Mouse (Mus musculus): Measurements from ENCODE around the gene Tnip3. TPM values are rescaled to one million over a fixed set of nuclear protein-coding genes. Genes with fewer than 3 reads are reported as not detected.

The Tnip3 gene
- total and polyA plus RNA-seq, 3 experiments: 0.78 to 2.7 (median 2.0) TPM

GRCm38 (mm10) chr6:65663990-65664389 is 138.9 kb downstream of the Tnip3 start:
- intact Hi-C loops (cut with DNase I): no loop called here
- no peak overlapping the region for H3K9ac ChIP-seq (ENCODE audit: low read depth, low read length)
- no peaks in the 10 kb centered on the region for H3K79me2 ChIP-seq (replicated peaks; ENCODE audit: control insufficient read depth, insufficient read depth, low read length)
- WGBS: 47% methylated on average over 6 of the region's 6 CpGs
- no peak overlapping the region for H3K4me3 ChIP-seq
- H3K27me3 ChIP-seq (ENCODE audit: control insufficient read depth, insufficient read depth, low read length): no peaks in the 10 kb centered on the region
- no peak overlapping the region for H3K27ac ChIP-seq
- no peaks in the 10 kb centered on the region for H3K36me3 ChIP-seq (ENCODE audit: control insufficient read depth, insufficient read depth, low read length)
- no peaks in the 10 kb centered on the region for H3K4me1 ChIP-seq (ENCODE audit: control insufficient read depth, insufficient read depth, low read length)
- TF ChIP-seq CTCF (IDR thresholded peaks at IDR 0.05): no peak
- no peak for TF ChIP-seq POLR2A (IDR thresholded peaks at IDR 0.05; ENCODE audit: insufficient read depth, low read depth, low read length)
- TF ChIP-seq EP300 (IDR thresholded peaks at IDR 0.05; ENCODE audit: insufficient read depth, low read depth, low read length): no peak
- no peak for DNase-seq

GRCm38 (mm10) chr6:65666295-65666694 is 141.2 kb downstream of the Tnip3 start:
- Histone ChIP-seq H3K36me3 (ENCODE audit: control insufficient read depth, insufficient read depth, low read length) (no peaks in the 10 kb centered on the region), H3K9ac (ENCODE audit: low read depth, low read length) (no peak overlapping the region), H3K4me1 (ENCODE audit: control insufficient read depth, insufficient read depth, low read length) (no peaks in the 10 kb centered on the region), H3K27ac (no peak overlapping the region), H3K27me3 (ENCODE audit: control insufficient read depth, insufficient read depth, low read length) (no peaks in the 10 kb centered on the region), H3K4me3 (no peak overlapping the region), H3K79me2 (replicated peaks; ENCODE audit: control insufficient read depth, insufficient read depth, low read length) (no peaks in the 10 kb centered on the region)
- intact Hi-C loops (cut with DNase I): no loop called here
- TF ChIP-seq EP300 (IDR thresholded peaks at IDR 0.05; ENCODE audit: insufficient read depth, low read depth, low read length) (no peak), POLR2A (IDR thresholded peaks at IDR 0.05; ENCODE audit: insufficient read depth, low read depth, low read length) (no peak), CTCF (IDR thresholded peaks at IDR 0.05) (no peak)
- 93% methylated on average over 3 of the region's 3 CpGs for WGBS
- no peak for DNase-seq

- H3K4me1 ChIP-seq (ENCODE audit: control insufficient read depth, insufficient read depth, low read length): no peaks in the 10 kb centered on the region
- H3K9ac ChIP-seq (ENCODE audit: low read depth, low read length): no peak overlapping the region
- intact Hi-C loops (cut with DNase I): loop anchor here (10.0 kb wide), 1 partner anchor 105 kb away; the partner anchor contains the start of gene Prdm5
- DNase-seq: no peak
- peaks cover 4% of the 10 kb centered on the region; the same call in 1 of the 2 replicates for H3K27me3 ChIP-seq (ENCODE audit: control insufficient read depth, insufficient read depth, low read length)
- no peaks in the 10 kb centered on the region for H3K79me2 ChIP-seq (replicated peaks; ENCODE audit: control insufficient read depth, insufficient read depth, low read length)
- no peak overlapping the region for H3K4me3 ChIP-seq
- H3K27ac ChIP-seq: no peak overlapping the region
- 89% methylated on average over 2 of the region's 2 CpGs for whole genome bisulfite sequencing
- H3K36me3 ChIP-seq (ENCODE audit: control insufficient read depth, insufficient read depth, low read length): no peaks in the 10 kb centered on the region
- TF ChIP-seq CTCF (IDR thresholded peaks at IDR 0.05): no peak
- TF ChIP-seq POLR2A (IDR thresholded peaks at IDR 0.05; ENCODE audit: insufficient read depth, low read depth, low read length): no peak
Measured at GRCm38 (mm10) chr6:65669971-65670370, 144.9 kb downstream of the Tnip3 start.

- H3K27ac ChIP-seq: no peak overlapping the region
- H3K79me2 ChIP-seq (replicated peaks; ENCODE audit: control insufficient read depth, insufficient read depth, low read length): no peaks in the 10 kb centered on the region
- peak overlapping the region; percentile 53; the same call in 1 of the 2 replicates for H3K9ac ChIP-seq (ENCODE audit: low read depth, low read length)
- 34% methylated on average over 21 of the region's 21 CpGs for WGBS
- H3K4me3 ChIP-seq: no peak overlapping the region
- no peaks in the 10 kb centered on the region for H3K4me1 ChIP-seq (ENCODE audit: control insufficient read depth, insufficient read depth, low read length)
- intact Hi-C loops (cut with DNase I): loop anchor here (10.0 kb wide), 1 partner anchor 104 kb away; the partner anchor contains the start of gene Prdm5
- no peak for TF ChIP-seq EP300 (IDR thresholded peaks at IDR 0.05; ENCODE audit: insufficient read depth, low read depth, low read length)
- TF ChIP-seq POLR2A (IDR thresholded peaks at IDR 0.05; ENCODE audit: insufficient read depth, low read depth, low read length): no peak
- TF ChIP-seq CTCF (IDR thresholded peaks at IDR 0.05): no peak
- H3K36me3 ChIP-seq (ENCODE audit: control insufficient read depth, insufficient read depth, low read length): no peaks in the 10 kb centered on the region
- peaks cover 4% of the 10 kb centered on the region; the same call in 1 of the 2 replicates for H3K27me3 ChIP-seq (ENCODE audit: control insufficient read depth, insufficient read depth, low read length)
- no peak for DNase-seq
Measured at GRCm38 (mm10) chr6:65670981-65671411, 145.9 kb downstream of the Tnip3 start.

- under 1% methylated on average over 45 of the region's 45 CpGs for WGBS
Measured at GRCm38 (mm10) chr6:65671451-65671850, 146.3 kb downstream of the Tnip3 start, which contains the start of gene Ndnf. Gene Ndnf (plus strand): TSS chr6:65671590.

More at GRCm38 (mm10) chr6:65671451-65671850, 146.3 kb downstream of the Tnip3 start, which contains the start of gene Ndnf:
- peak within 1 kb of the TSS; percentile 68 for H3K9ac ChIP-seq (ENCODE audit: low read depth, low read length)
- H3K36me3 ChIP-seq (ENCODE audit: control insufficient read depth, insufficient read depth, low read length): no peaks in the 10 kb centered on the region
- peak; percentile 75 to 80 for DNase-seq
- intact Hi-C loops (cut with DNase I): loop anchor here (10.0 kb wide), 1 partner anchor 103 kb away; the partner anchor contains the start of gene Prdm5
- H3K4me3 ChIP-seq: peak within 1 kb of the TSS; percentile 69
- H3K4me1 ChIP-seq (ENCODE audit: control insufficient read depth, insufficient read depth, low read length): no peaks in the 10 kb centered on the region
- TF ChIP-seq EP300 (IDR thresholded peaks at IDR 0.05; ENCODE audit: insufficient read depth, low read depth, low read length) (no peak), POLR2A (IDR thresholded peaks at IDR 0.05; ENCODE audit: insufficient read depth, low read depth, low read length) (peak; percentile 71; the same call in 1 of the 2 replicates)
- H3K27ac ChIP-seq: no peak within 1 kb of the TSS; the same call in 1 of the 2 replicates
- no peaks in the 10 kb centered on the region for H3K79me2 ChIP-seq (replicated peaks; ENCODE audit: control insufficient read depth, insufficient read depth, low read length)
- peaks cover 4% of the 10 kb centered on the region; the same call in 1 of the 2 replicates for H3K27me3 ChIP-seq (ENCODE audit: control insufficient read depth, insufficient read depth, low read length)
